Mouse (Mus musculus) gastrocnemius, postnatal 4 days (tissue): ENCODE results near the gene Gmppa. TPM values are rescaled to one million over a fixed set of nuclear protein-coding genes. Genes with fewer than 3 reads are reported as not detected.

ENCODE experiments used
- DNase-seq, 2 experiments: peaks; one replicate each; pipeline ENCODE4 v3.0.0; 2021 to 2022; ENCODE audit warnings: low spot score in 2 of 2, mixed read lengths in 2 of 2
- long read RNA-seq, 2 experiments: library from polyadenylated mRNA; stranded (forward); transcript quantifications; one replicate each; pipeline ENCODE4 v2.0.0; 2021
- total RNA-seq, 2 experiments: library from RNA; stranded (reverse); gene quantifications; 2 replicates each; pipeline ENCODE4 v1.2.3; 2021

Gene Gmppa
- total RNA-seq = 10 to 100 TPM; 43.5 to 49.3 TPM
- long read RNA-seq, experiment 1, transcript Gmppa-201 (13 exons, 1,539 nt) = major isoform, 8 of 26 reads
- long read RNA-seq, experiment 1, partial matches to known transcripts = 3 of 26 reads
- long read RNA-seq, experiment 1, other reads (novel, unspliced or antisense) = 13 of 26 reads
- long read RNA-seq, experiment 2, transcript Gmppa-201 (13 exons, 1,539 nt) = major isoform, 8 of 25 reads
- long read RNA-seq, experiment 2, partial matches to known transcripts = 7 of 25 reads
- long read RNA-seq, experiment 2, other reads (novel, unspliced or antisense) = 8 of 25 reads

- DNase-seq = peak in 1 of 2 experiments; percentile 82
These were observed at the start of gene Gmppa for GRCm38 (mm10) chr1:75435475-75436328. Gene Gmppa, plus strand, starts transcription at chr1:75435930.

DNA sequence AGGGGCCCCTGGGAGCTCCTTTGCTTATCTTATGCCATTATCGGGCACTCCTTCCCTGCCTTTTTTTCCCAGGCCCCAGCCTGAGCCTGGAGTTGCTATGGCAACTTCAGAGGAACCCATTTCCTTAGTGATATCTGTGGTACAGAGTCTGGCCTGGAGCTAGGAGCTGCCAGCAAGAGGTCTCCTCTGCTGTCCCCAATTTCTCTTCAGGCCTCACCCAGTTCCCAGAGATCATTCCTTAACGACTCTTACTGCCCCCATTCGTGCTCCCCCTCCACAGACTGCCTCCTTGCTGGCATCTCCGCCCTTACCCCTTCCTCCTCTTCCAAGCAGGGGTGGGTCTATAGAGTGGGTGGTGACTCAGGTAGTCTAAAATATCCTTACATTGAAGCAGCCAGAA is 49.6 kb upstream of the Gmppa start:
- no peak for DNase-seq

- no peak for DNase-seq
These were observed 48.2 kb upstream of the Gmppa start for GRCm38 (mm10) chr1:75387469-75387928.

- DNase-seq = no peak
These were observed 47.5 kb upstream of the Gmppa start for GRCm38 (mm10) chr1:75387929-75388897.

- DNase-seq = no peak
These were observed 46.7 kb upstream of the Gmppa start for GRCm38 (mm10) chr1:75388898-75389515.

DNA sequence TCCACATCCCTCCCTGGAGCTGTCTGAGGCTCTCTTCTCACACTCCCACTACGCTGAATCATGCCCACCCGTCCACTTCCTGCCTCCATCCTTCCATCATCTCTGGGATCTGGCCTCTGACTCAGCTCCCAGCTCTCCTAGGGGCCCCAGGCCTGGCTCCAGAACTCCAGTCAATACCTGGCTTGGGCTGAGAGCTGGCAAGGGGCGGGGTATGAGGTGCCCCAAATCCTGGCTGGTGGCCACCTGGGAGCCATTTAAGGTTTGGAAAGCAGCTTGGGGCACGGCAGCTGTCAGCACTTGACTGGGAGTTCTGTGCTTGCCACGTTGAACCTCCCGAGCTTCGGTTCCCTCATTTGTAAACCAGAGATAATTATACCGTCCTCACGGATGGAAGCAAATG is 42.6 kb upstream of the Gmppa start:
- DNase-seq = peak in 1 of 2 experiments; percentile 53

- DNase-seq = no peak
These were observed 41.9 kb upstream of the Gmppa start for GRCm38 (mm10) chr1:75393846-75394245.

GRCm38 (mm10) chr1:75398761-75399402 is 36.8 kb upstream of the Gmppa start:
- DNase-seq = peak; percentile 57 to 71

- peak; percentile 43 to 59 for DNase-seq
These were observed 35.8 kb upstream of the Gmppa start for GRCm38 (mm10) chr1:75399755-75400492.

- DNase-seq = no peak
These were observed 35.1 kb upstream of the Gmppa start for GRCm38 (mm10) chr1:75400493-75401115.

- DNase-seq = no peak
These were observed 30.2 kb upstream of the Gmppa start for GRCm38 (mm10) chr1:75405547-75405946.

DNA sequence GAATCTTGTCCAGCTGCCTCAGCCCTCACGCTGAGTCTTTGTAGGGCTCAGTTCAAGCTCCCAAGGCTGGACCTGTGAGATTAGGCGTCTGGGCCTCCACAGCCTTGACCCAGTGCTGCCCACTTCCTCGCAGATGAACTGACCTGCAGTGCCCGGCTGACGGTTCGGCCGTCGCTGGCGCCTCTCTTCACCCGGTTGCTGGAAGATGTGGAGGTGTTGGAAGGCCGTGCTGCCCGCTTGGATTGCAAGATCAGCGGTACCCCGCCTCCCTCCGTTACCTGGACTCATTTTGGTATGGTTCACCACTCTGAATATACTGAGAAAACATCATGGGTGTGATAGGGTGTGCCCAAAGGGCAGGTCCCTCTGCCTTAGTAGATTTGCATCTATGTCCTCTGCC is 29.6 kb upstream of the Gmppa start:
- DNase-seq = no peak

- DNase-seq = no peak
These were observed 28.7 kb upstream of the Gmppa start for GRCm38 (mm10) chr1:75407056-75407455.

- no peak for DNase-seq
These were observed 27.5 kb upstream of the Gmppa start for GRCm38 (mm10) chr1:75408210-75408609.

DNA sequence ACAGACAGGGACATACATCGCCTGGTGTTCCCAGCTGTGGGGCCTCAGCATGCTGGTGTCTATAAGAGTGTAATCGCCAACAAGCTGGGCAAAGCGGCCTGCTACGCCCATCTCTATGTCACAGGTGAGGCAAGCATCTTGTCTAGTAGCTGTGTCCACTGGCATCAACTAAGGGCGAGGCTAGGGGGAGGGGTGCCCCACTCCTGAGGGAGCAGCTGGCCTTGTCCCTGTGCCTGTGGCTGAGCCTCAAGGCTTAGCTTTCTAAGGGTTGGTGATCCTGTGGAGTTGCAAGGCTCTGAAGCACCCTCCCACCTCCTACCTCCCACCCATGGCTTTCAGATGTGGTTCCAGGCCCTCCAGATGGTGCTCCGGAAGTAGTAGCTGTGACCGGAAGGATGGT is 25.8 kb upstream of the Gmppa start:
- DNase-seq = no peak

DNA sequence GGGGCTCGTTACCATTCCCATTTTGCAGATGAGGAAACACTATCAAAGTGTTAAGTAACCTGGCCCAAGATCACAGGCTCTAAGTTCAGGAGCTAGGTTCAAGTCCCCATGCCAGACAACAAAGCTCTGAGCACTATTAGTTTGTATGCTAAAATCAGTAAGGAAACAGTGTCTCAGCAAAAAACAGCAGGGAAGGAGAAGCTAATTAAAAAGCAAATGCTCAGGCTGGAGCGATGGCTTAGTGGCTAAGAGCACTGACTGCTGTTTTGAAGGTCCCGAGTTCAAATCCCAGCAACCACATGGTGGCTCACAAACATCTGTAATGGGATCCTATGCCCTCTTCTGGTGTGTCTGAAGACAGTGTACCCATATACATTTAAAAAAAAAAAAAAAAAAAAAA is 23.5 kb upstream of the Gmppa start:
- DNase-seq = no peak

- no peak for DNase-seq
These were observed 22.0 kb upstream of the Gmppa start for GRCm38 (mm10) chr1:75413749-75414148.

GRCm38 (mm10) chr1:75421794-75422193 is 13.9 kb upstream of the Gmppa start:
- DNase-seq = no peak

DNA sequence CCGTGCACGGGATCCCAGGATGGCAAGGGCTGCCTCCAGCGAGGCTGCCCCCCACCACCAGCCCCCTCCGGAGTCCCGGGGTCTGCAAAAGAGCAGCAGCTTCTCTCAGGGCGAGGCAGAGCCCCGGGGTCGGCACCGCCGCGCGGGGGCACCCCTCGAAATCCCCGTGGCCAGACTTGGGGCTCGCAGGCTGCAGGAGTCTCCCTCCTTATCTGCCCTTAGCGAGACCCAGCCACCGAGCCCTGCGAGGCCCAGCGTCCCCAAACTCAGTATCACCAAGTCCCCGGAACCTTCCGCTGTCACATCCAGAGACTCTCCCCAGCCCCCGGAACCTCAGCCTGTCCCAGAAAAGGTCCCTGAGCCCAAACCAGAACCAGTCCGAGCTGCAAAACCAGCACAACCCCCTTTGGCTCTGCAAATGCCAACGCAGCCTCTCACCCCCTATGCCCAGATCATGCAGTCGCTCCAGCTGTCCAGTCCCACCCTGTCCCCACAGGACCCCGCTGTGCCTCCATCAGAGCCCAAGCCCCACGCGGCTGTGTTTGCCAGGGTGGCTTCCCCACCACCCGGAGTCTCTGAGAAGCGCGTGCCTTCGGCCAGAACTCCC is 13.4 kb upstream of the Gmppa start:
- DNase-seq = no peak
